Comparison of ENCODE assay signal across 17 mouse cellular contexts in genomic region chr4:28935567-28935966, GRCm38 (mm10).
A peak's percentile ranks its signal among the peaks of the same experiment; 100 is the strongest.
DNase-seq lines count a peak whose midpoint lies in the region; ATAC-seq and TF ChIP-seq lines count a peak whose summit lies in the region.
"Had no signal": no experiment of that assay in that cellular context is flagged by ENCODE, and none has a peak within 500 bp of the region (broad histone marks: within the 10 kb centered on the region; RNA-seq: fewer than 3 reads in every experiment).

No protein-coding gene starts in this region.

- TF ChIP-seq EP300 in liver, postnatal 0 days (IDR thresholded peaks at IDR 0.05; ENCODE audit: low read depth), result no peak

- no peak for TF ChIP-seq POLR2A in lung, adult 2 months (IDR thresholded peaks at IDR 0.05; ENCODE audit: borderline replicate concordance, extremely low read depth, low read depth, low read length)

- H3K9ac ChIP-seq in forebrain, embryonic 12.5 days, result no peak overlapping the region
- H3K9ac ChIP-seq in hindbrain, embryonic 13.5 days, result no peak overlapping the region
- no peak overlapping the region for H3K9ac ChIP-seq in neural tube, embryonic 14.5 days (replicated peaks; ENCODE audit: low read depth, low read length)
- no peak overlapping the region for H3K9ac ChIP-seq in liver, postnatal 0 days (replicated peaks)
- H3K9ac ChIP-seq: kidney, embryonic 15.5 days; liver, embryonic 12.5 days; stomach, embryonic 15.5 days had no signal

- H3K36me3 ChIP-seq in forebrain, embryonic 12.5 days (replicated peaks), result no peaks in the 10 kb centered on the region
- no peaks in the 10 kb centered on the region for H3K36me3 ChIP-seq in hindbrain, embryonic 13.5 days
- no peaks in the 10 kb centered on the region for H3K36me3 ChIP-seq in neural tube, embryonic 14.5 days (ENCODE audit: control insufficient read depth, insufficient read depth, low read length)
- no peaks in the 10 kb centered on the region for H3K36me3 ChIP-seq in liver, postnatal 0 days (replicated peaks; ENCODE audit: insufficient read depth, low read length)
- H3K36me3 ChIP-seq: liver, embryonic 12.5 days; stomach, embryonic 15.5 days had no signal

- peaks cover 8% of the 10 kb centered on the region for H3K4me1 ChIP-seq in forebrain, embryonic 12.5 days
- H3K4me1 ChIP-seq in hindbrain, embryonic 13.5 days (replicated peaks), result peaks cover 16% of the 10 kb centered on the region
- peaks cover 3% of the 10 kb centered on the region; the same call in 1 of the 2 replicates for H3K4me1 ChIP-seq in neural tube, embryonic 14.5 days (ENCODE audit: control insufficient read depth, insufficient read depth, low read length)
- no peaks in the 10 kb centered on the region for H3K4me1 ChIP-seq in lung, adult 2 months (ENCODE audit: control insufficient read depth, insufficient read depth, low read length)
- H3K4me1 ChIP-seq in liver, postnatal 0 days (ENCODE audit: insufficient read depth), result no peaks in the 10 kb centered on the region
- H3K4me1 ChIP-seq: liver, embryonic 12.5 days; stomach, embryonic 15.5 days had no signal

- no peaks in the 10 kb centered on the region for H3K9me3 ChIP-seq in forebrain, embryonic 12.5 days
- H3K9me3 ChIP-seq in hindbrain, embryonic 13.5 days, result no peaks in the 10 kb centered on the region
- H3K9me3 ChIP-seq in neural tube, embryonic 14.5 days (ENCODE audit: control insufficient read depth, low read length), result no peaks in the 10 kb centered on the region
- H3K9me3 ChIP-seq in liver, postnatal 0 days (ENCODE audit: low read length), result no peaks in the 10 kb centered on the region
- H3K9me3 ChIP-seq: kidney, embryonic 15.5 days; liver, embryonic 12.5 days; stomach, embryonic 15.5 days had no signal

- peak in 1 of 2 experiments; percentile 21 for DNase-seq in layer of hippocampus, adult 2 months (ENCODE audit: low spot score in 2 of 2)
- no peak for DNase-seq in layer of hippocampus, adult 11-12 months (ENCODE audit: low spot score)
- DNase-seq in lung, adult 2 months, result no peak
- no peak for DNase-seq in liver, postnatal 0 days
- no peak for DNase-seq in gastrocnemius, adult 8-10 months (ENCODE audit: low spot score in 2 of 2)
- DNase-seq: adrenal gland, postnatal 14 days; cerebellum, adult 9-11 months; layer of hippocampus, postnatal 36 days; lung, postnatal 36 days had no signal

- H3K4me3 ChIP-seq in layer of hippocampus, adult 2 months, result peak overlapping the region; percentile 11
- H3K4me3 ChIP-seq in forebrain, embryonic 12.5 days (replicated peaks), result no peak overlapping the region
- no peak overlapping the region for H3K4me3 ChIP-seq in hindbrain, embryonic 13.5 days
- no peak overlapping the region for H3K4me3 ChIP-seq in neural tube, embryonic 14.5 days (ENCODE audit: low read depth, low read length)
- H3K4me3 ChIP-seq in lung, adult 2 months (replicated peaks; ENCODE audit: extremely low read depth, low read depth, low read length), result no peak overlapping the region
- no peak overlapping the region for H3K4me3 ChIP-seq in liver, postnatal 0 days (ENCODE audit: low read depth, low read length)
- H3K4me3 ChIP-seq: kidney, embryonic 15.5 days; liver, embryonic 12.5 days; myocyte; stomach, embryonic 15.5 days had no signal

- H3K27ac ChIP-seq in layer of hippocampus, adult 2 months, result peak overlapping the region; percentile 55; the same call in 1 of the 2 replicates
- peak overlapping the region; percentile 26; the same call in 1 of the 2 replicates for H3K27ac ChIP-seq in forebrain, embryonic 12.5 days
- peak overlapping the region; percentile 20 for H3K27ac ChIP-seq in hindbrain, embryonic 13.5 days
- H3K27ac ChIP-seq in neural tube, embryonic 14.5 days (ENCODE audit: low read depth, low read length), result no peak overlapping the region; the same call in 1 of the 2 replicates
- H3K27ac ChIP-seq in liver, postnatal 0 days (ENCODE audit: low read depth), result no peak overlapping the region
- H3K27ac ChIP-seq: kidney, embryonic 15.5 days; liver, embryonic 12.5 days; stomach, embryonic 15.5 days had no signal

- no peaks in the 10 kb centered on the region for H3K27me3 ChIP-seq in forebrain, embryonic 12.5 days
- H3K27me3 ChIP-seq in hindbrain, embryonic 13.5 days, result no peaks in the 10 kb centered on the region
- no peaks in the 10 kb centered on the region for H3K27me3 ChIP-seq in neural tube, embryonic 14.5 days (ENCODE audit: control insufficient read depth, insufficient read depth, low read length)
- no peaks in the 10 kb centered on the region for H3K27me3 ChIP-seq in liver, postnatal 0 days (ENCODE audit: insufficient read depth, low read length)
- H3K27me3 ChIP-seq: kidney, embryonic 15.5 days; liver, embryonic 12.5 days; stomach, embryonic 15.5 days had no signal

- no peak for TF ChIP-seq CTCF in layer of hippocampus, adult 2 months (conservative IDR thresholded peaks at IDR 0.05)
- TF ChIP-seq CTCF in lung, adult 2 months (IDR thresholded peaks at IDR 0.05; ENCODE audit: insufficient read depth, low read length), result no peak
- TF ChIP-seq CTCF in liver, postnatal 0 days (IDR thresholded peaks at IDR 0.05; ENCODE audit: low read depth), result no peak

- peak overlapping the region; percentile 40 for H3K4me2 ChIP-seq in forebrain, embryonic 12.5 days
- H3K4me2 ChIP-seq in hindbrain, embryonic 13.5 days, result peak overlapping the region; percentile 27
- H3K4me2 ChIP-seq in neural tube, embryonic 14.5 days (ENCODE audit: low read depth, low read length), result peak overlapping the region; percentile 17; the same call in 1 of the 2 replicates
- no peak overlapping the region for H3K4me2 ChIP-seq in liver, postnatal 0 days (ENCODE audit: low read depth, low read length)
- H3K4me2 ChIP-seq: kidney, embryonic 15.5 days; liver, embryonic 12.5 days; stomach, embryonic 15.5 days had no signal

- ATAC-seq in forebrain, embryonic 12.5 days (ENCODE audit: low FRiP score), result peak; percentile 85; the same call in 1 of the 2 replicates
- ATAC-seq in hindbrain, embryonic 13.5 days (ENCODE audit: low FRiP score), result peak; percentile 83
- peak; percentile 79 for ATAC-seq in neural tube, embryonic 14.5 days (ENCODE audit: low read depth)
- ATAC-seq in liver, postnatal 0 days, result no peak
- ATAC-seq: CD4-positive, CD25-positive, alpha-beta regulatory T cell, adult 4 months; liver, embryonic 12.5 days had no signal

- 38% methylated on average over 11 of the region's 11 CpGs for WGBS in forebrain, embryonic 12.5 days
- WGBS in hindbrain, embryonic 13.5 days, result 38% methylated on average over 11 of the region's 11 CpGs
- 32% methylated on average over 11 of the region's 11 CpGs for WGBS in neural tube, embryonic 14.5 days
- 76% methylated on average over 11 of the region's 11 CpGs for WGBS in lung, adult 2 months
- WGBS in liver, postnatal 0 days (ENCODE audit: insufficient replicate concordance), result 81% methylated on average over 11 of the region's 11 CpGs

Comparison
In these comparisons a context has a peak if more than half of its experiments do, and no peak if none do; other contexts are left out.
1. H3K27ac ChIP-seq: peak in layer of hippocampus, adult 2 months (single experiment), forebrain, embryonic 12.5 days (single experiment) and hindbrain, embryonic 13.5 days (single experiment); none in neural tube, embryonic 14.5 days (single experiment) and liver, postnatal 0 days (single experiment).